Mouse (Mus musculus): Measurements from ENCODE around the gene Ciapin1. TPM values are rescaled to one million over a fixed set of nuclear protein-coding genes. Genes with fewer than 3 reads are reported as not detected.
A peak's percentile ranks its signal among the peaks of the same experiment; 100 is the strongest.

Gene Ciapin1
- polyA plus RNA-seq (2016; fragmentation: Nextera tagmentation; extraction: Ambion mirVana): 141 and 144 TPM in 2 replicates

GRCm38 (mm10) chr8:94837662-94838574, at the start of gene Ciapin1, which contains the start of gene Coq9:
Ciapin1 (minus strand) TSS chr8:94838358.
Coq9 (plus strand) TSS chr8:94838321.
- peaks cover 10% of the 10 kb centered on the region for H3K4me1 ChIP-seq
- peak within 1 kb of the TSS; percentile 84 for H3K4me3 ChIP-seq
- no peaks in the 10 kb centered on the region for H3K36me3 ChIP-seq
- H3K27ac ChIP-seq: peak within 1 kb of the TSS; percentile 77
- WGBS: under 1% methylated on average over 82 of the region's 82 CpGs
- no peaks in the 10 kb centered on the region for H3K27me3 ChIP-seq
- no peaks in the 10 kb centered on the region for H3K9me3 ChIP-seq
- peak within 1 kb of the TSS; percentile 69 for H3K4me2 ChIP-seq (replicated peaks)
- ATAC-seq (ENCODE audit: insufficient number of reproducible peaks, insufficient read depth, low FRiP score, low TSS enrichment): peak; percentile 96
- H3K9ac ChIP-seq: peak within 1 kb of the TSS; percentile 91

GRCm38 (mm10) chr8:94880742-94881141, 42.6 kb upstream of the Ciapin1 start:
- no peak overlapping the region for H3K4me2 ChIP-seq (replicated peaks)
- no peaks in the 10 kb centered on the region for H3K9me3 ChIP-seq
- ATAC-seq (ENCODE audit: insufficient number of reproducible peaks, insufficient read depth, low FRiP score, low TSS enrichment): no peak
- WGBS: 75% methylated on average over 4 of the region's 4 CpGs
- H3K36me3 ChIP-seq: no peaks in the 10 kb centered on the region
- H3K4me3 ChIP-seq: no peak overlapping the region
- H3K27ac ChIP-seq: no peak overlapping the region
- H3K4me1 ChIP-seq: no peaks in the 10 kb centered on the region
- H3K9ac ChIP-seq: no peak overlapping the region
- no peaks in the 10 kb centered on the region; the same call in 1 of the 2 replicates for H3K27me3 ChIP-seq

GRCm38 (mm10) chr8:94876820-94877219, 38.7 kb upstream of the Ciapin1 start:
- H3K9ac ChIP-seq: no peak overlapping the region
- 43% methylated on average over 3 of the region's 3 CpGs for WGBS
- H3K4me3 ChIP-seq: no peak overlapping the region
- no peak overlapping the region for H3K27ac ChIP-seq
- H3K4me2 ChIP-seq (replicated peaks): peak overlapping the region; percentile 90
- H3K27me3 ChIP-seq: peaks cover 14% of the 10 kb centered on the region
- peaks cover 21% of the 10 kb centered on the region for H3K4me1 ChIP-seq
- no peaks in the 10 kb centered on the region for H3K36me3 ChIP-seq
- ATAC-seq (ENCODE audit: insufficient number of reproducible peaks, insufficient read depth, low FRiP score, low TSS enrichment): no peak
- H3K9me3 ChIP-seq: no peaks in the 10 kb centered on the region

GRCm38 (mm10) chr8:94876197-94876730, 38.1 kb upstream of the Ciapin1 start, which contains the start of gene Dok4:
Dok4 (minus strand) TSS chr8:94876330.
- Histone ChIP-seq H3K4me1 (peaks cover 27% of the 10 kb centered on the region), H3K27ac (peak within 1 kb of the TSS; percentile 63; the same call in 1 of the 2 replicates), H3K27me3 (peaks cover 14% of the 10 kb centered on the region), H3K4me2 (replicated peaks) (peak within 1 kb of the TSS; percentile 90), H3K9me3 (no peaks in the 10 kb centered on the region), H3K4me3 (peak within 1 kb of the TSS; percentile 64), H3K9ac (peak within 1 kb of the TSS; percentile 65), H3K36me3 (no peaks in the 10 kb centered on the region)
- under 1% methylated on average over 28 of the region's 37 CpGs for WGBS
- ATAC-seq (ENCODE audit: insufficient number of reproducible peaks, insufficient read depth, low FRiP score, low TSS enrichment): peak; percentile 59; the same call in 1 of the 2 replicates

GRCm38 (mm10) chr8:94875871-94876150, 37.7 kb upstream of the Ciapin1 start:
- peak overlapping the region; percentile 63; the same call in 1 of the 2 replicates for H3K27ac ChIP-seq
- H3K9ac ChIP-seq: peak overlapping the region; percentile 65
- no peaks in the 10 kb centered on the region for H3K36me3 ChIP-seq
- H3K4me1 ChIP-seq: peaks cover 29% of the 10 kb centered on the region
- no peaks in the 10 kb centered on the region for H3K9me3 ChIP-seq
- H3K4me2 ChIP-seq (replicated peaks): peak overlapping the region; percentile 90
- peaks cover 14% of the 10 kb centered on the region for H3K27me3 ChIP-seq
- 0% methylated on average over 15 of the region's 20 CpGs for WGBS
- ATAC-seq (ENCODE audit: insufficient number of reproducible peaks, insufficient read depth, low FRiP score, low TSS enrichment): no peak
- peak overlapping the region; percentile 64 for H3K4me3 ChIP-seq

GRCm38 (mm10) chr8:94875096-94875870, 37.1 kb upstream of the Ciapin1 start:
- Histone ChIP-seq H3K36me3 (no peaks in the 10 kb centered on the region), H3K4me1 (peaks cover 33% of the 10 kb centered on the region), H3K9ac (peak overlapping the region; percentile 65), H3K9me3 (no peaks in the 10 kb centered on the region), H3K27me3 (peaks cover 14% of the 10 kb centered on the region), H3K4me2 (replicated peaks) (peak overlapping the region; percentile 90), H3K27ac (no peak overlapping the region; the same call in 1 of the 2 replicates), H3K4me3 (peak overlapping the region; percentile 64)
- 14% methylated on average over 17 of the region's 17 CpGs for WGBS
- ATAC-seq (ENCODE audit: insufficient number of reproducible peaks, insufficient read depth, low FRiP score, low TSS enrichment): no peak

- Histone ChIP-seq H3K4me2 (replicated peaks) (no peak overlapping the region), H3K4me3 (peak overlapping the region; percentile 64; the same call in 1 of the 2 replicates)
These were observed 36.2 kb upstream of the Ciapin1 start for GRCm38 (mm10) chr8:94874358-94874757.

GRCm38 (mm10) chr8:94872576-94872975, 34.4 kb upstream of the Ciapin1 start:
- no peaks in the 10 kb centered on the region for H3K36me3 ChIP-seq
- no peak overlapping the region for H3K4me3 ChIP-seq
- H3K4me2 ChIP-seq (replicated peaks): no peak overlapping the region

More at GRCm38 (mm10) chr8:94874358-94874757, 36.2 kb upstream of the Ciapin1 start:
- H3K9me3 ChIP-seq: no peaks in the 10 kb centered on the region
- H3K27me3 ChIP-seq: peaks cover 20% of the 10 kb centered on the region
- H3K4me1 ChIP-seq: peaks cover 42% of the 10 kb centered on the region
- H3K36me3 ChIP-seq: no peaks in the 10 kb centered on the region
- H3K9ac ChIP-seq: no peak overlapping the region
- ATAC-seq (ENCODE audit: insufficient number of reproducible peaks, insufficient read depth, low FRiP score, low TSS enrichment): no peak
- H3K27ac ChIP-seq: no peak overlapping the region
- 14% methylated on average over 6 of the region's 6 CpGs for WGBS

GRCm38 (mm10) chr8:94872156-94872555, 34.0 kb upstream of the Ciapin1 start:
- no peak for ATAC-seq (ENCODE audit: insufficient number of reproducible peaks, insufficient read depth, low FRiP score, low TSS enrichment)

More at GRCm38 (mm10) chr8:94872576-94872975, 34.4 kb upstream of the Ciapin1 start:
- H3K4me1 ChIP-seq: peaks cover 42% of the 10 kb centered on the region
- H3K27ac ChIP-seq: no peak overlapping the region
- 46% methylated on average over 2 of the region's 2 CpGs for WGBS
- peaks cover 20% of the 10 kb centered on the region for H3K27me3 ChIP-seq
- no peaks in the 10 kb centered on the region for H3K9me3 ChIP-seq
- no peak for ATAC-seq (ENCODE audit: insufficient number of reproducible peaks, insufficient read depth, low FRiP score, low TSS enrichment)
- no peak overlapping the region for H3K9ac ChIP-seq

GRCm38 (mm10) chr8:94871108-94871894, 33.1 kb upstream of the Ciapin1 start:
- H3K4me1 ChIP-seq: peaks cover 42% of the 10 kb centered on the region
- peak overlapping the region; percentile 45 for H3K4me3 ChIP-seq
- no peaks in the 10 kb centered on the region for H3K9me3 ChIP-seq
- H3K9ac ChIP-seq: peak overlapping the region; percentile 50
- H3K27ac ChIP-seq: no peak overlapping the region; the same call in 1 of the 2 replicates
- peaks cover 20% of the 10 kb centered on the region for H3K27me3 ChIP-seq
- peak overlapping the region; percentile 89 for H3K4me2 ChIP-seq (replicated peaks)
- WGBS: 3% methylated on average over 7 of the region's 7 CpGs
- peaks cover 8% of the 10 kb centered on the region for H3K36me3 ChIP-seq
- no peak for ATAC-seq (ENCODE audit: insufficient number of reproducible peaks, insufficient read depth, low FRiP score, low TSS enrichment)

More at GRCm38 (mm10) chr8:94872156-94872555, 34.0 kb upstream of the Ciapin1 start:
- Histone ChIP-seq H3K9me3 (no peaks in the 10 kb centered on the region), H3K27ac (no peak overlapping the region), H3K4me1 (peaks cover 42% of the 10 kb centered on the region), H3K4me2 (replicated peaks) (no peak overlapping the region), H3K9ac (no peak overlapping the region), H3K27me3 (peaks cover 20% of the 10 kb centered on the region), H3K36me3 (0 out of 2 replicates have a peak, but pooled peaks cover under 1% of the 10 kb centered on the region), H3K4me3 (no peak overlapping the region)
- 15% methylated on average over 3 of the region's 3 CpGs for WGBS

Data from embryonic facial prominence, embryonic 12.5 days (tissue).